Mouse (Mus musculus): Measurements from ENCODE around the gene Tmcc2. TPM values are rescaled to one million over a fixed set of nuclear protein-coding genes. Genes with fewer than 3 reads are reported as not detected.

Gene Tmcc2
- total and polyA plus RNA-seq, 3 experiments: 4.1 to 7.2 TPM; not detected in 1

DNA sequence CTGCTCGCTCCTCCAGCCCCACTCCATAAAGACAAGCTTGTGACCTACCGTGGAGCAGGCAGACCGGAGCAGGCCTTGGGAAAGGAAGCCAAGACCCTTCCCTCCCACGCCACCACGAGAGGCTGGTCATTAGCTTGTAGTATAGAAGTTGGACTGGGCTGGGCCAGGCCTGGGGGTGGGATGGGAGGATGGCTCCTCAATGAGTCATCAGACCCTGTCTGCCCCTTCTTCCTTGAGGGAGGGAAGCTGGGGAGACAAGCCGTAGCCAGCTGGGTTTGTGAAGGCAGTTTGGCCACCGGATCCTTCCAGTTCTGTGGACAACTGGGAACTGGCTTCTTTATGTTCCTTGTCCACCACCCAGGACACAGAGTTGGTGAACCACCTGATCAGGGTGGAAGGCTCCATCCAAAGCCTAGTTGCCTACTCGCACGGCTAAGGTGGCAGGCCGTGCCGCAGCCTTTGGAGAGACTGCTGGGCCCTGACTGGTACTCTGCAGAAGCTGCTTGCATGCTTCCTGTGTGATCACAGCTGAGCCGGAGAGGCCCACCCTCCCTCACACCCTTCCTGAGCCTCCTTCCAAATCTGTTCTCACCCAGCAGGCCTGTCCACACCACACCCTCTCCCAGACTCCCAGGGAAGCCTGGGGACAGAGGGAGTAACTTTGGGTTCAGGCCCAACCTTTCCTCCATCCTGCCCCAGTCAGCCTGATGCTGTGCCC, 44.8 kb downstream of the Tmcc2 start (continued):
- TF ChIP-seq BHLHE40 (IDR thresholded peaks at IDR 0.05; ENCODE audit: borderline replicate concordance, low read depth, low read length) (no peak), HCFC1 (IDR thresholded peaks at IDR 0.05; ENCODE audit: low read depth, low read length) (no peak), E2F4 (IDR thresholded peaks at IDR 0.05; ENCODE audit: borderline replicate concordance, low read depth, low read length) (no peak)

DNA sequence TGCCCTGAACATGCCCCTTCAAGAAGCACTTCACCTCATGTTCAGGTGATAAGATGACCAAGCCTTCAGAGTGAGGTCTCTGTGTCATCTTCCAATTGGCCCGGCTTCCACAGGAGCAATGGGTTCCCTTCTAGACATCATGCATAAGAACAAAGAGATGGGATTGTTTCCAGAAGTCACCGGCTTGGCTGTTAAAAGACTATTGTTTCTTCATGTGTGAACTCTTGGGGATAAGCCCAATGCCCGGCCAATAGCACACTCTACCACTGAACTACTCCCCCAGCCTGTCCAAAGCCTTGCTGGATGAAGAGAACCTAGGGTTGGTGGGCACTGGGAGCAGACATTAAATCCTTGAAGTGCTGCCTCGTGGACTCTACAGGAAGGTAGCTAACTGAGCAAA, 45.6 kb downstream of the Tmcc2 start:
- peaks cover 5 to 29% of the 10 kb centered on the region in 2 experiments for H3K4me1 ChIP-seq (ENCODE audit: control insufficient read depth in 1 of 2, insufficient read depth in 2 of 2, low read length in 2 of 2)
- H3K4me3 ChIP-seq (ENCODE audit: control insufficient read depth in 1 of 2, insufficient read depth in 1 of 2, low read depth in 2 of 2, low read length in 2 of 2): no peak overlapping the region
- no peak overlapping the region for H3K27ac ChIP-seq (ENCODE audit: control insufficient read depth, low read depth, low read length)
- H3K9ac ChIP-seq (ENCODE audit: control insufficient read depth, low read depth, low read length, poor library complexity, severe bottlenecking): no peak overlapping the region
- H3K36me3 ChIP-seq (ENCODE audit: control insufficient read depth in 1 of 2, insufficient read depth in 2 of 2, low read length in 2 of 2): peaks cover 0 to 21% of the 10 kb centered on the region in 2 experiments; a peak in 2 of 4 replicates
- no peak for DNase-seq (ENCODE audit: low read depth, low spot score)
- TF ChIP-seq NRF1 (IDR thresholded peaks at IDR 0.05; ENCODE audit: insufficient read depth, low read depth, low read length, poor library complexity, severe bottlenecking) (no peak), MEF2A (IDR thresholded peaks at IDR 0.05; ENCODE audit: extremely low read depth, insufficient replicate concordance, low read depth, low read length, poor library complexity, severe bottlenecking) (no peak), EP300 (IDR thresholded peaks at IDR 0.05; ENCODE audit: low read depth in 1 of 2, low read length in 2 of 2) (no peak), ZKSCAN1 (IDR thresholded peaks at IDR 0.05; ENCODE audit: low read depth, low read length) (no peak), BHLHE40 (IDR thresholded peaks at IDR 0.05; ENCODE audit: borderline replicate concordance, low read depth, low read length) (no peak), GATA1 (IDR thresholded peaks at IDR 0.05; ENCODE audit: low read depth, low read length) (no peak), TCF12 (IDR thresholded peaks at IDR 0.05; ENCODE audit: low read depth, low read length) (no peak), GABPA (IDR thresholded peaks at IDR 0.05; ENCODE audit: low read depth, low read length) (no peak), MAX (IDR thresholded peaks at IDR 0.05; ENCODE audit: low read length) (no peak), E2F4 (IDR thresholded peaks at IDR 0.05; ENCODE audit: borderline replicate concordance, low read depth, low read length) (no peak), MXI1 (IDR thresholded peaks at IDR 0.05; ENCODE audit: low read depth, low read length) (no peak), MYC (IDR thresholded peaks at IDR 0.05; ENCODE audit: low read depth, low read length) (no peak)
- H3K79me2 ChIP-seq (ENCODE audit: control insufficient read depth, insufficient read depth, low read length, poor library complexity): no peaks in the 10 kb centered on the region
- no peaks in the 10 kb centered on the region for H3K27me3 ChIP-seq (ENCODE audit: control insufficient read depth in 1 of 2, insufficient read depth in 2 of 2, low read length in 2 of 2)
- no peaks in the 10 kb centered on the region for H3K9me3 ChIP-seq (replicated peaks; ENCODE audit: insufficient read depth, low read length)

GRCm38 (mm10) chr1:132343656-132344055, 47.4 kb downstream of the Tmcc2 start:
- no peak overlapping the region for H3K27ac ChIP-seq (ENCODE audit: control insufficient read depth, low read depth, low read length)
- H3K36me3 ChIP-seq (ENCODE audit: control insufficient read depth in 1 of 2, insufficient read depth in 2 of 2, low read length in 2 of 2): peaks cover 0 to 27% of the 10 kb centered on the region in 2 experiments; a peak in 2 of 4 replicates
- no peak overlapping the region for H3K4me3 ChIP-seq (ENCODE audit: control insufficient read depth in 1 of 2, insufficient read depth in 1 of 2, low read depth in 2 of 2, low read length in 2 of 2)
- TF ChIP-seq GATA1 (IDR thresholded peaks at IDR 0.05; ENCODE audit: low read depth, low read length) (no peak), SIN3A (IDR thresholded peaks at IDR 0.05; ENCODE audit: low read length) (no peak), JUND (IDR thresholded peaks at IDR 0.05; ENCODE audit: low read depth, low read length) (no peak), CHD2 (IDR thresholded peaks at IDR 0.05; ENCODE audit: low read length) (no peak), ZC3H11A (IDR thresholded peaks at IDR 0.05; ENCODE audit: low read depth, low read length) (no peak), RAD21 (IDR thresholded peaks at IDR 0.05; ENCODE audit: low read depth, low read length) (no peak), MYB (IDR thresholded peaks at IDR 0.05; ENCODE audit: low read depth, low read length) (no peak), MAFK (IDR thresholded peaks at IDR 0.05; ENCODE audit: borderline replicate concordance, low read depth, low read length) (no peak), POLR2AphosphoS5 (IDR thresholded peaks at IDR 0.05; ENCODE audit: borderline replicate concordance, low read depth, low read length) (no peak), USF2 (IDR thresholded peaks at IDR 0.05; ENCODE audit: borderline replicate concordance in 1 of 2, insufficient read depth in 1 of 2, low read depth in 1 of 2, low read length in 2 of 2) (no peak), BHLHE40 (IDR thresholded peaks at IDR 0.05; ENCODE audit: borderline replicate concordance, low read depth, low read length) (no peak), GABPA (IDR thresholded peaks at IDR 0.05; ENCODE audit: low read depth, low read length) (no peak)
- no peaks in the 10 kb centered on the region for H3K9me3 ChIP-seq (replicated peaks; ENCODE audit: insufficient read depth, low read length)
- H3K27me3 ChIP-seq (ENCODE audit: control insufficient read depth in 1 of 2, insufficient read depth in 2 of 2, low read length in 2 of 2): no peaks in the 10 kb centered on the region
- no peak overlapping the region for H3K9ac ChIP-seq (ENCODE audit: control insufficient read depth, low read depth, low read length, poor library complexity, severe bottlenecking)
- no peak for DNase-seq (ENCODE audit: low read depth, low spot score)
- H3K79me2 ChIP-seq (ENCODE audit: control insufficient read depth, insufficient read depth, low read length, poor library complexity): no peaks in the 10 kb centered on the region
- H3K4me1 ChIP-seq (ENCODE audit: control insufficient read depth in 1 of 2, insufficient read depth in 2 of 2, low read length in 2 of 2): peaks cover 8 to 34% of the 10 kb centered on the region in 2 experiments

Data from MEL (cell line).